Mouse (Mus musculus) limb, embryonic 11.5 days (tissue): ENCODE measurements at regions not wholly inside any gene's neighbourhood (a gene's known extent, or its start where the extent isn't known, plus 50 kb on each side); places are given as distances from the start of the nearest gene placed in this dataset.

ENCODE experiments used
- ATAC-seq: fragments of 200-750 bp; cut with Nextera tagmentation; 2 replicates; pipeline ENCODE4 v1.8.0; 2017; ENCODE audit warnings: low read depth; ENCODE audit not compliant: insufficient number of reproducible peaks, low FRiP score, low TSS enrichment
- DNase-seq: peaks from one replicate; pipeline ENCODE4 v3.0.0-alpha.2; 2015; ENCODE audit warnings: low spot score
- H3K27ac ChIP-seq: fragments of 300-500 bp; sonication (generic); replicated peaks from 2 replicates; pipeline ENCODE4 v1.5.1; 2014; ENCODE audit warnings: low read depth, mild to moderate bottlenecking, low read length
- H3K27me3 ChIP-seq: fragments of 300-500 bp; sonication (generic); 2 replicates; pipeline ENCODE4 v1.6.1; 2014; ENCODE audit warnings: mild to moderate bottlenecking, low read length, mixed read lengths; ENCODE audit not compliant: control insufficient read depth, insufficient read depth
- H3K36me3 ChIP-seq: fragments of 300-500 bp; sonication (generic); 2 replicates; pipeline ENCODE4 v1.6.1; 2014; ENCODE audit warnings: mild to moderate bottlenecking, low read length, moderate library complexity, mixed read lengths; ENCODE audit not compliant: control insufficient read depth, insufficient read depth
- H3K4me1 ChIP-seq: fragments of 300-500 bp; sonication (generic); 2 replicates; pipeline ENCODE4 v1.6.1; 2014; ENCODE audit warnings: low read length, mixed read lengths; ENCODE audit not compliant: control insufficient read depth, insufficient read depth
- H3K4me2 ChIP-seq: fragments of 300-500 bp; sonication (generic); 2 replicates; pipeline ENCODE4 v1.6.1; 2014; ENCODE audit warnings: low read depth, mild to moderate bottlenecking, moderate library complexity; ENCODE audit not compliant: severe bottlenecking
- H3K4me3 ChIP-seq: fragments of 300-500 bp; sonication (generic); 2 replicates; pipeline ENCODE4 v1.5.1; 2014; ENCODE audit warnings: low read depth, low read length
- H3K9ac ChIP-seq: fragments of 300-500 bp; sonication (generic); 2 replicates; pipeline ENCODE4 v1.6.1; 2014; ENCODE audit warnings: mild to moderate bottlenecking, low read length
- H3K9me3 ChIP-seq: fragments of 300-500 bp; sonication (generic); 2 replicates; pipeline ENCODE4 v1.6.1; 2016; ENCODE audit warnings: low read length; ENCODE audit not compliant: control insufficient read depth
- WGBS: fragments of 180-500 bp; shearing (Covaris S2); extraction: QIAGEN DNeasy Blood & Tissue Kit; methylation state at CpG from one replicate; pipeline ENCODE4 v1.1.7; 2014; 5-methylcytosine and 5-hydroxymethylcytosine counted together

DNA sequence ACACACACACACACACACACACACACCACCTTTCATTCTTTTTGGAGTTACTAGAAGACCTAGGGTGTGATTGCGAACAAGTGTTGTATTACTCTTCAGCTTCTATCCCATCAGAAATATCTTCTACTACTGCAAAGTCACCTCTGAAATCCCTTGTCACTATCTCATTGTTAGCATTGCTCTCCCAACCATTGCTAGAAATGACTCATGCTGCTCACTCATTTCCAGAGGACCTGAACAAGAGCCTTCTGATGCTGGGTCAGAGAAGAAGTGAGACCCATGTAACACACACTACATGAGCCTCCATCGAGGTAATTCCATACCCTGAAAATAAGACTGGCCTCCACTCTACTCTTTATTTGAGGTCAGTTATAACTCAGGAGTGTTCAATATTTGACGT, 191.1 kb downstream of the Nuak1 start:
- DNase-seq (no peak), ATAC-seq (no peak)
- Histone ChIP-seq H3K4me2 (no peak overlapping the region), H3K27me3 (no peaks in the 10 kb centered on the region), H3K36me3 (no peaks in the 10 kb centered on the region), H3K9ac (no peak overlapping the region), H3K4me1 (no peaks in the 10 kb centered on the region), H3K9me3 (no peaks in the 10 kb centered on the region), H3K4me3 (no peak overlapping the region), H3K27ac (no peak overlapping the region)
- 90% methylated on average over 3 of the region's 3 CpGs for WGBS

DNA sequence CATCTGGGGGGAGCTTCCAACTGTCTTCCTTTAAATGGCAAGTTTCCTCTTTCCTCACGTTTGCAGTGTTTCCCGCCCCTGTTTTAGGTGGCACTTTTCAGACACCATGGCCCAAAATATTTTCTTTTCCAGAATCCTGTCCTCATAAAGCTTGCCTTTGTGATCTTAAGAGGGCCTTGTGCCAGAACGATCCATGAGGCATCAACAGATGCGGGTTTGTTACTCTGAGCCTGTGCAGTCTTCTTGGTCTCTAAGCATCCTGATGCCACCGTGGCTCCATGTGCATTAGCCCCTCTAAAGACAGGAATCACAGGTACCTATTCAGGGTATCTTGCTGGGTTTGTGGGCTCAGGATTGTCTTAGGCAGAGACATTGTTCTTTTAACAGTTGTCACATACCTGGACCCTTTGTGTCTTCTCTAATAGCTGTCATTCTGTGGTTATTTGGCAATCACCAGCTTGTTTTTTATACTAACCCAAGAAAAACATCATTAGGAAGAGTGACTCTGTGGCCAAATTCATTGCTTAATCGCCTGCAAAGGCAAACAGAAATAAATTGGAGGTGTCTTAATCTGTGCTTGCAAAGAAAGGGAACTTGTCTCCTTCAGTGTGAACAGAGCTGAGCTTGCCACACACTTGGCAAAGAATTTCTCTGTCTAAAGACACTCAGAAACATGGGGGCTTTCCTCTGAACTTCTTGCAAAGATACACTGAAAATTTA, 179.3 kb downstream of the Nuak1 start:
- 75% methylated on average over 6 of the region's 6 CpGs for WGBS
- no peak overlapping the region for H3K4me2 ChIP-seq
- no peak for ATAC-seq

DNA sequence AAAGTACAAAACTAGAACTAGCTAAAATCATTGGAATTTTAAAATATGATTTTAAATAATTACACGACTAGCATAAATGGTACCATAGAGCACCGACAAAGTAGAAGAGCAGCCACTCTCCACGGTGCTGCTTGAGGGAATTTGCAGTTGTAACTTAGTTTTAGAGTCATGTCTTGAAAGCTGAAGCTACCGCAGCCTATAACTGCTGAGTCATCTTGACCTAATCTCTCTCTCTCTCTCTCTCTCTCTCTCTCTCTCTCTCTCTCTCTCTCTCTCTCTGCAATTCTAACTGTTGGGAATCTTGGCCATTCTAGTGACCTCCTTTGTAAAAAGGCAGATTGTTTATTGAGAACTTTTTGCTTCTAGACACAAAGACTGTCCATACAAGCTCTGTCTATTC, 177.5 kb downstream of the Nuak1 start:
- 92% methylated on average over 4 of the region's 4 CpGs for WGBS
- H3K4me2 ChIP-seq, result no peak overlapping the region
- DNase-seq (no peak), ATAC-seq (no peak)
- H3K27me3 ChIP-seq, result no peaks in the 10 kb centered on the region
- H3K9ac ChIP-seq, result no peak overlapping the region
- no peak overlapping the region for H3K4me3 ChIP-seq
- H3K36me3 ChIP-seq, result no peaks in the 10 kb centered on the region
- H3K27ac ChIP-seq, result no peak overlapping the region
- no peaks in the 10 kb centered on the region for H3K9me3 ChIP-seq
- no peaks in the 10 kb centered on the region for H3K4me1 ChIP-seq

More for the DNA sequence above, 179.3 kb downstream of the Nuak1 start:
- H3K27me3 ChIP-seq, result no peaks in the 10 kb centered on the region
- H3K4me1 ChIP-seq, result no peaks in the 10 kb centered on the region
- no peaks in the 10 kb centered on the region for H3K9me3 ChIP-seq
- DNase-seq, result no peak
- H3K9ac ChIP-seq, result no peak overlapping the region
- H3K27ac ChIP-seq, result no peak overlapping the region
- H3K4me3 ChIP-seq, result no peak overlapping the region
- no peaks in the 10 kb centered on the region for H3K36me3 ChIP-seq

DNA sequence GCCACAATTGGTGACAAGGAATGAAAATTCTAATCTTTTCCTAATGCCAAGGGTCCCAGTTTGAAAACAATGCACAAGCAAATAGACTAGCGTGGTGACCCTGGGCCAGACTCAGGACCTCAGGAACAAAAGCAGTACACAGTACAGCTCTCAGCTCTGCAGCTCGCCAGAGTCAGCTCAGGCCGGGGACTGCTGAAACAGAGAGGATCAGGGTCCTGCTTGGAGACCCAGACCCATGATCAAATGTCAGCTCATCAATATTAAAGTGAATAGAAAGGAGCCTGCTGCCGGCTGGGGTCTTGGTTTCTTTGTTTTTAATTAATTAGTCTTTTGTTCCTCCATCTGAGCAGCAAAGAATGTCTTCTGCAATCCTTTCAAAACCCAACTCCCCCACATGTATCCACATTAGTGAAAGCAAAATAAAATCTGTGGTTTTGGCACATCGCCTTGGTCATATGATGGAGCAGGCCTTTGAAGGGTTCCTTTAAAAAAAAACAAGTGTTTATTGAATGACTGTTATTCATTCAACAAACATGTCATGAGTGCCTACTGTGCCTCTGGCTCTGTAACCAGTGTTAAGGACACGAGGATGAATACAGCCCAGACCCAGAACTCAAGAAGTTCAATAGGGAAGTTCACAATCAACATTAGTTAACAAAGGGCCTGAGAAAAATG, 154.4 kb downstream of the Nuak1 start:
- Histone ChIP-seq H3K9ac (no peak overlapping the region), H3K9me3 (no peaks in the 10 kb centered on the region), H3K27ac (no peak overlapping the region), H3K36me3 (no peaks in the 10 kb centered on the region), H3K4me3 (no peak overlapping the region), H3K4me2 (no peak overlapping the region), H3K4me1 (no peaks in the 10 kb centered on the region), H3K27me3 (no peaks in the 10 kb centered on the region)
- ATAC-seq, result no peak
- no peak for DNase-seq
- WGBS, result 79% methylated on average over 6 of the region's 6 CpGs

DNA sequence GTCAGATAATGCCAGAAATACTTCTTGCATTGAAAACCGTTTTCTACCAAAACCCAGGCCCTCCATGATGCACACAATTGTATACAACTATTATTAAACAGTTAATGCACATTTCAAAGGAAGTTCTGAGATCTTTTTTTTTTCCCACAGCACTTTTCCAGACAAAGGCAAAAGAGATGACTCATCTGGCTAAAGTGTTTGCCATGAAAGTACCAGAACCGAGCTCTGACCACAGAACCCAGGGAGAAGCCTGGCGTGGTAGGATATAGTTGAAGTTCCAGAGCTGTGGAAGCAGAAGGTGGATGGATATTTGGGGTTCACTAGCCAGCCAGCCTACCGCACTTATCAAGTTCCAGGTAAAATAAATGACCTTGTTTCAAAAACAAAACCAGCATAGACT, 146.0 kb downstream of the Nuak1 start:
- Histone ChIP-seq H3K9ac (no peak overlapping the region), H3K27ac (no peak overlapping the region), H3K27me3 (no peaks in the 10 kb centered on the region), H3K4me2 (no peak overlapping the region), H3K4me3 (no peak overlapping the region), H3K36me3 (no peaks in the 10 kb centered on the region), H3K4me1 (no peaks in the 10 kb centered on the region), H3K9me3 (no peaks in the 10 kb centered on the region)
- ATAC-seq, result no peak
- WGBS, result 86% methylated on average over 4 of the region's 4 CpGs
- DNase-seq, result no peak

DNA sequence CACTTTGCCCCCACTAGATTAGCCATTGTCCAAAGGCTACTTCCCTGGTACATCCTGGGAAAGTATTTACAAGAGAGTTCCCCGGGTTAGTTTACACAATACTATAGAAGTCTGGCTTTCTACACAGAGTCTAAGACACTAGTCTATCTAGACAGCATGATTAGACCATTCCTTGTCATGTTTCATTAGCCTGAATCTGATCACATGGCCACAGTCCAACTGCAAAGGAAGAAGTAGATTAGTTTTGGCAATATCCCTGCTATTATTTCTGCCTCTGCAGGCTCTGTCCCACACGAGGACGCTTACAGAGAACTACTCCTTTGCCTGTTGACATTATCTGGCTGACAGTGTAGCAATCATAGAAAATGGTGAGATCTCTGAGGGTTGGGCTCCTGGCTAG, 144.2 kb downstream of the Nuak1 start:
- WGBS, result 87% methylated on average over 3 of the region's 3 CpGs
- Histone ChIP-seq H3K27ac (no peak overlapping the region), H3K36me3 (no peaks in the 10 kb centered on the region), H3K9ac (no peak overlapping the region), H3K9me3 (no peaks in the 10 kb centered on the region), H3K4me2 (no peak overlapping the region), H3K4me1 (no peaks in the 10 kb centered on the region), H3K27me3 (no peaks in the 10 kb centered on the region), H3K4me3 (no peak overlapping the region)
- DNase-seq (no peak), ATAC-seq (no peak)

DNA sequence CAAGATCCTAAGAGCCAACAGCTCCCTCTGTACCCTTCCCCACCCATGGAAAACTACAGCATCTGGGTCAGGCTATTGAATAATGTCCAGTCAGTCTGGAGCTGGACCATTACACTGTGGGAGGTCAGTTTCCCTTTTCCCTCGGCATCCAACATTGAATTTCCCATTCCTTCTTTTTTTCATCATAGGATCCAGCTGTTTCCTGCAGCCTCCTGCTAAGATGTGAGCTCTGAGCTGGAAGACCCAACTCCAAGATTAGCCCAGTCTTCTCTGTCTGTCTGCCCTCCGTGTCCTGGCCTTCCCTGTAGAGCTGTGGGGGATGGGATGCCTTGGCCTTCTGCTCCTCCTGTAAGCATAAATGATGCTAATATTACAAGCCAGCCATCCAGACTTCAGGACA, 138.8 kb downstream of the Nuak1 start:
- Histone ChIP-seq H3K4me1 (peaks cover 3% of the 10 kb centered on the region), H3K4me3 (no peak overlapping the region), H3K9me3 (no peaks in the 10 kb centered on the region), H3K27ac (no peak overlapping the region), H3K36me3 (no peaks in the 10 kb centered on the region), H3K27me3 (no peaks in the 10 kb centered on the region), H3K4me2 (no peak overlapping the region), H3K9ac (no peak overlapping the region)
- no peak for ATAC-seq
- 62% methylated on average over 2 of the region's 2 CpGs for WGBS
- no peak for DNase-seq

DNA sequence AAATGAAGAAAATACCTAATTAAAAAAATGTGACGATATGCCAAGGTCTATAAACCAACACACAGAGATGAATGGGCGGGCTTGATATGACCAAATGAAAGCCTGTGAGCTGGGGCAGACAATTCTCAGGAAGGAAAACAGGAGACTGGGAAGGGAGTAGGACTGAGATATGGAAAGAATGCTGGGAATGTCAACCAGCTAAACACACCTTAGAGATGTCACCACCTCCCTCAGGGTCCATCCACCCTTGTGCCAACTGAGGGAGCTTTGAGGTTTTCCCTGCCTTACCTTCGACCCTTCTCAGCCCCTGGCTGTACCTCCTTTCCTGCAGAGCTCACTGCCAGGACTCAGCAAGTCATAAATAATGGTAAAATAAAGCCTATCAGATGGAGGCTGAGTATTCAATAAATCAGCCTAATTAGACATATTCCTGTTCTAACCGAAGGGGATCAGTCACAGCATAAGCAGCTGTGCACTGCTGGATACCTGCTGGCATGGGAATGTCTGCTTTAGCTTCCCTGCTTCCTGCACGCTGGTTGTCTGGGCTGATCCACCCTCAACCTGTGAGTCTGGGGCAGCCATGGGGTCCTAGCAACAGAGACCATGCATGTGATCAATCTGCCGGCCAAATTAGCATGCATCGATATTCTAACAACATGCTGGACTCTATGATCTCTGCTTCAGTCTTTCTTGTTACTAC, 137.4 kb downstream of the Nuak1 start:
- no peak for ATAC-seq
- no peaks in the 10 kb centered on the region for H3K36me3 ChIP-seq
- WGBS, result 47% methylated on average over 7 of the region's 7 CpGs
- H3K27ac ChIP-seq, result no peak overlapping the region
- H3K9ac ChIP-seq, result no peak overlapping the region
- H3K4me3 ChIP-seq, result no peak overlapping the region
- H3K9me3 ChIP-seq, result no peaks in the 10 kb centered on the region
- H3K4me1 ChIP-seq, result peaks cover 3% of the 10 kb centered on the region
- no peak overlapping the region for H3K4me2 ChIP-seq
- H3K27me3 ChIP-seq, result no peaks in the 10 kb centered on the region
- peak; percentile 26 for DNase-seq
